Mouse (Mus musculus): Measurements from ENCODE around the gene Rrp12.

The Rrp12 gene

DNA sequence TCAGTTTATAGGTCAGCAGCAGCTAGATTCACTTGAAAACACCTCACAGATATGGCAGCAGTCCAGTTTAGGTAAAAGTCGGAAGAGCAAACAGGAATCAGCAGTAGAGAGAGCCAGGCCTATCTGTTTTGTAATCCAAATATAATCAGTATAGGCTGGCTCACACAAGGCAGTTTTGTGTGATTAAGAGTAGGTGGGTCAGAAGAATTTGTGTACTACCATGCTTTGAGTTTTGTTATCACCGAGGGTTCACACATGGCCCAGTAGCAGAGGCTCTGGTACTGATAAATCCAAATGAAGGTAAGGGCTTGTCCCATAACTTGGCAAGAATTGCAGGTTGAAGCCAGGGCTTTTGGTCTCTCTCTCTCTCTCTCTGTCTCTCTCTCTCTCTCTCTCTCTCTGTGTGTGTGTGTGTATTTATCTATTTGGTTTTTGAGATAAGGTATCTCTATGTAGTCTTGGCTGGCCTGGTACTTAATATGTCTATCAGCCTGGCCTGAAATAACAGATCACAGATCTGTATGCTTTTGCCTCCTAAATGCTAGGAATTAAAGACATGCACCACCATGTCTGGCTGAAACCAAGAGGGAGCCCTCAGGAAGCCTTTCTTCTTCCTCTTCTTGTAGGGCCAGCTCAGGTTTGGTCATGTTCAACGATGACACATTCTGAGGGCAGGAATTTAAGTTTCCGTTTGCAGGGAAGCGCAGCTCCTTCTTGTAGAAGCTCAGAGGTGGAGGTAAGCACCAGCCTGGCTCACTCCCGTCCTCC, 10.5 kb upstream of the Rrp12 start:
- no peak for DNase-seq (ENCODE audit: low read depth, low spot score)

DNA sequence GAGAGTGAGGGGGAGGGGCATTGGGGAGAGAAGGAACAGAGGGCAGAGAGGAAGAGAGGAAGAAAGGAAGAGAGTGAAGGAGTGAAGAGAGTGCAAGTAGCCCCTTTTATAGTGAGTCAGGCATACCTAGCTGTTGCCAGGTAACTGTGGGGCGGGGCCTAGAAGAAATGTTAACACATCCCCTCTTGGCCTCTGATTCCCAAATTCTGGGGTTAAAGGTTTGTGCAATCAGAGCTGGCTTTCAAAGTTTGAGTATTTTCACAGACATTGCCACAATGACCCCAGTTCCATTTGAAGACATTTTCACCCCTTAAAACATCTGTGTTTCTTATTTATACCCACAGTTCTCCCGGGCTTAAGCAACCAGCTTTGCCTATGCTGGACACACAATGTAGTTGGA, 9.3 kb upstream of the Rrp12 start:
- DNase-seq (ENCODE audit: low read depth, low spot score): no peak

DNA sequence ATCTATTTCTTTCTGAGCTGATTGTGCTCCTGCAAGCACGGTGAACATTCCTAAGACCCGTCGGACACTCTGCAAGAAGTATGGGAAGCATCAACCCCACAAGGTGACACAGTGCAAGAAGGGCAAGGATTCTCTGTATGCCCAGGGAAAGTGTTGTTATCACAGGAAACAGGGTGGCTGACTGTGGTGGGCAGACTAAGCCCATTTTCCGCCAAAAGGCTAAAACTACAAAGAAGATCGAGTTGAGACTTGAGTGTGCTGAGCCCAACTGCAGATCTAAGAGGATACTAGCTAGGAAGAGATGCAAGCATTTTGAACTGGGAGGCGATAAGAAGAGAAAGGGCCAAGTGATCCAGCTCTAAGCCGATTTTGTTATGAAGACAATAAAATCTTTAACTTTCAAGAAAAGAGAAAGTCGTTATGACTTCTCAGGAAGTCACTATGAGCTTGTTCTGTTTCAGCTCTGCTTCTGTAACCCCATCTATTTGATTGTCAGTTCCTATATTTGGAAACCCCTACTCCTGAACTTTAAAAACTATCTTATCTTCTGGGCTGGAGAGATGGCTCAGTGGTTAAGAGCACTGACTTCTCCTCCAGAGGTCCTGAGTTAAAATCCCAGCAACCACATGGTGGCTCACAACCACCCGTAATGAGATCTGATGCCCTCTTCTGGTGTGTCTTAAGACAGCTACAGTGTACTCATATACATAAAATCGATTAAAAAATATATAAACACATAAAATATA, 7.0 kb upstream of the Rrp12 start:
- no peak for DNase-seq (ENCODE audit: low read depth, low spot score)

DNA sequence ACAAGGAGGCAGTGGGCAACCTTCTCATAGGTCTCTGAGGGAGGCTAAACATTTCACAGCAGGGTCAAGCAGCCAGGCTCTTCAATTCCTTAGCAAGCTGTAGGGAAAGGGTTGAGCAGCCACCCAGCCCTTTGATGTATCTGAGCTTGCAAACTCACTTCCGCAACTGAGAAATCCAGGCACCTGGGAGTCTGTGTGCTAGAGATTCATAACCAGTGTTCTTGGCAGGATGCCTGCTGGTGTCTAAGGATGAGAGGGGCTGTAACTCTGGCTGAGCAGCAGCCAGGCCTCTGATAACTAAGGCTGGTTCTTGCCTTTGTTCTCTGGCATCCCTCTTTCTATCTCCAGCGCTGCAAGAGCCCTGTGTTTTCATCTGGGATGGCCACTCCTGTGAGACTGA, 5.7 kb upstream of the Rrp12 start:
- no peak for DNase-seq (ENCODE audit: low read depth, low spot score)

DNA sequence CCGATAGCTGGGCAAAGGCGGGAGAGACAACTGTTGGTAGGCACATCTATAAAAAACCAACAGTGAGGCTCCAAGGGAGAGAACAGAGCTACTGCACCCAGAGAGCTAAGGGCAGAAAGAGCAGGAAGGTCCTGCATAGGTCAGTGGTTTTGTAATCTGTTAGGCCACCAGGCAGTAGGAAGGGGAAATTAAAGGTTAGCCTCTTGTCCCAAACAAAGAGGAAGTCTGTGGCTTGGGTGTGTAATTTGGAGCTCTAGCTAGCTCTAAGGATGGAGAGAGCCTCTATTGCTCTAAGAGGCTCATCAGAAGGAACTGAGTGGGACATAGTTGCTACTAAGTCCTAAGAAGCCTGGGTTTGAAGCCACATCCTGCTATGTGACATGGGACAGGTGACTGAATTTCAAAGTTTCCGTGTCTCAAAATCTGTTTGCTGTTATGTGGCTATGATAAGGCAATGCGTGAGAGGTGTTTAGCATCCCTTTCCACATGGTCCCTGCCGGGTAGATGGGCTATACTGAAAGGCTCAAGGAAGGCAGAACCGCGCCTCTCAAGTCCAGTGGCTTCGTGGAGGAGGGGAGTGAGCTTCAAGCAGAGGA, 4.6 kb upstream of the Rrp12 start:
- no peak for DNase-seq (ENCODE audit: low read depth, low spot score)

DNA sequence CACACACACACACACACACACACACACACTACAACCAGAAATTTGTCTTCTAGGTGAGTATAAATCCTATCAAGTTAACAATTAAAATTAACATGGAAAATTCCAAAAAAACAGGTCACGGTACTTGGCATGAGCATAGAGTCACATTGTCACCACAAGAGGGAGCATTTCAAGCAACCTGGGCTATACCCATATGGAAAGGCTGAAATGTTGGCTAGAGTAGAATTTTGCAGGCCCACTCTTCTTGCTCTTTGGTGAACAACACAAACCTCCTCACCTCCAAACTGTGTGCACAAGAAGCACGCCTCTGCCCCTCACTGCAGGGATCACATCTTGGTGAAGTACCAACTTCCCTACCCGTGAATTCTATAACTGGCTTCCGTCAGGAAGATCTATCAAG, 2.9 kb upstream of the Rrp12 start:
- peak; percentile 84 for DNase-seq (ENCODE audit: low read depth, low spot score)

DNA sequence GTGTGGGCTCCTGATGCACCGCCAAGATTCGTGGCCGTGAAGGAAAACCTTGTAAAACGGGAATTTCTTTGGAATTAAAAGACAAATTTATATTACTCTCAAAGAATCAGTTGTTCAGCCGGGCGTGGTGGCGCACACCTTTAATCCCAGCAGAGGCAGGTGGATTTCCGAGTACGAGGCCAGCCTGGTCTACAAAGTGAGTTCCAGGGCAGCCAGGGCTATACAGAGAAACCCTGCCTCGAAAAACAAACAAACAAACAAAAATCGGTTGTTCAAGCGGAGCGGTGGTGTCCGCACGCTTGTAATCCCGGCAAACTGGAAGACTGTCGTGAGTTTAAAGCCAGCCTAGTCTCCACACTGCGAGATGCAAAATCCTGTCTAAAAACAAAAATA, 342 bp upstream of the Rrp12 start:
- no peak for DNase-seq (ENCODE audit: low read depth, low spot score)

DNA sequence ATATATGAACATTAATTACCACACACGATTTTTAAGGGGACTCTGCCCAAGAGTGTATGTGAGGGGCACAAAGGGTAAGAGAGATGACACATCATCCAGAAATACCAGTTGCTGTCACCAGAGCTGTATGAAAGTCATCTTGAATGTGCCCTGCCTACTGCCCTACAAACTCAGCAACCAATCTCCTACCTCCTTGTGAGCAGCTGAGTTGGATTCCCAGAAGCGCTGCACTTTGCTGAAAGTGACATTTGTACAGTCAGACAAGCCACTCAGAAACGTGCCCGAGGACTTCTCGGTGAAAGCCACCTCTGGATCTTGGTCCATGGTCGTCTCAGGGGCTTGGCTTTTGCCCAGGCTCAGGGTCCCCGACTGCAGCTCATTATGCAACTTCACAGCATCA, 1.0 kb downstream of the Rrp12 start:
- peak; percentile 33 for DNase-seq (ENCODE audit: low read depth, low spot score)

DNA sequence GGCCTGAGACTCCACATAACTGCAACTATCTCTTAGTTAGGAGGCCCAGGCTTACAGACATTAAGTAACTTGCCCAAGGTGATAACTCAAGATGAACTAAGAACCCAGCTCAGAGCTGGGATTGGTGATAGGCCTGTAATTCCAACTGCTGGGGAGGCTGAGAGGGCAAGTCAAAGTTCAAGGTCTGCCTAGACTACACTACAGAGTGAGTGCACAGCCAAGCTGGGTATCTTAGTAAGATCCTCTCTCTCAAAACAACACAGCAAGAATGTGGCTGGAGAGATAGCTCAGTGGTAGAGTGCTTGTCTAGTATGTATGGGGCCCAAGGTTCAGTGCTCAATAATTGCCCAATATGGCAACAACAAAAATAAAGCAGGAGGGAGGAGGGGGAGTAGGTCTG, 7.8 kb downstream of the Rrp12 start:
- DNase-seq (ENCODE audit: low read depth, low spot score): no peak

DNA sequence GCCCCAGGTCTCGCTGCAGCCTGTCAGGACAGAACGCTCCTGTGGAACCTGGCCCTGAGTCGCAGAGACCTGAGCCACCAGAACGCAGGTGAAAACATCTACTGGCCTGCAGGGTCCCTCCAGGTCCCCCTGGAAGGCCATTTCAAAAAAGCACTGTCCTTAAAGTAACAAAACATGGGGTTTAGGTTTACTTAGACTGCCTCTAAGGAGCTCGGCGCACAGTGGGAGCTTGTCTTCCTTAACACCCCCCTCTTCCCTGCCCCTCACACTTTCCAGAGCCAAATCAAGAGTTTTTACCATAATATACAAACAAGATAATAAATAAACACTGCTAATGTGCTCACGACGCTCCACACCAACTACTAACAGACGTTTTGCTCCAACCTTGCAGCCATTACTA, 12.1 kb downstream of the Rrp12 start:
- no peak for DNase-seq (ENCODE audit: low read depth, low spot score)

DNA sequence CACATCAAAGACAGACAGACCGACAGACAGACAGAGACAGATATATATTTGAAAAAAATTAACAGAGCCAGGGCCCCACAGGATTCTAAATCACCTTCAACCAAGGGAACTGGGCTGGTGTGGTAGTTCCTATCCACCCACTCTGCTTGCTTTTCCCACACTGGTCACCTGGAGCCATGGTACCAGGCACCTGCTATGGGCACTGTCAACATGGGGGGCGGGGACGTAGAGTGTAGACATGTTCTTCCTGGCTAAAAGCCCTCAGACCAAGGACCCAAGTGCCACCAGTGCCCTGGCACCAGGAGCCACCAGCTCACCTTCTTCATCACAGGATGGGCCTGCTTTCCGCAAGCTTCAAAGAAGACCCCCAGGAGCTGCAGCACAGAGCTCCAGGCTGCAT, 14.1 kb downstream of the Rrp12 start:
- no peak for DNase-seq (ENCODE audit: low read depth, low spot score)

DNA sequence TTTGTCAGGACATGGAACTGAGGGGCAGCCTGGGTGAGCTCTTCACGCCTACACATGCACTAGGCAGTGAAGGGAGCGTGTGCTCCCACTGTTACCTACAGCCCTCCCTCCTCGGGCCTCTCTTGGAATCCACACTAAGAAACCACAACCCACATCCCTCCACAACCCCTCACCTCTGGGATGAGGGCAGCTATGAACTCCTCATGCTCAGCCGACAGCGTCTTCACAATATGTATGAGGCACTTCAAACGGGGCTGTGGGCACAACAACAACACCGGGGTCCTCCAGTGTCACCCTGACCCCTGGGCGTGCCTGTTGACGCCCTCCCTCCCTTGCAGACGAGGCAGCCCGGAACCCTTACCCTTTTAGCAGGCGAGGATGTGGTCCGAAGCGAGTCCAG, 21.6 kb downstream of the Rrp12 start:
- DNase-seq (ENCODE audit: low read depth, low spot score): no peak

DNA sequence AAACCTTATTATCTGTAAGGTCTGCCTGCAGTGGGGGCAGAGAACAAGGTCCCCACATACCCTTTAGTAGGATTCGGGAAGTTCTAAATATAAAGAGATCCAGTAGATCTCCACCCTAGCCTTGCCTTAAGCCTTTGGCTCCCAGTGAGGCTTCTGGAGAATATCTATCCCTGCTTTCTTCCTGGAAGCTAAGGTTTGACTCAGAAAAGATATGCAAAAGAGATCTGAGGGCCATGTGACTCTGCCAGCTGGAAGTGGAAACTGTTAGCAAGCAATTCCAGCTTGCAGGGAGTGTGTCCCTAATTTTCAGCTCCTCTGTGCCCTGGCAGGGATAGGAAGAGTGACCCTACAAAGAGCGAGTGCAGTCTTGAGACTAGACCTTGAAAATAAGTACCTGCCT, 23.7 kb downstream of the Rrp12 start:
- no peak for DNase-seq (ENCODE audit: low read depth, low spot score)

DNA sequence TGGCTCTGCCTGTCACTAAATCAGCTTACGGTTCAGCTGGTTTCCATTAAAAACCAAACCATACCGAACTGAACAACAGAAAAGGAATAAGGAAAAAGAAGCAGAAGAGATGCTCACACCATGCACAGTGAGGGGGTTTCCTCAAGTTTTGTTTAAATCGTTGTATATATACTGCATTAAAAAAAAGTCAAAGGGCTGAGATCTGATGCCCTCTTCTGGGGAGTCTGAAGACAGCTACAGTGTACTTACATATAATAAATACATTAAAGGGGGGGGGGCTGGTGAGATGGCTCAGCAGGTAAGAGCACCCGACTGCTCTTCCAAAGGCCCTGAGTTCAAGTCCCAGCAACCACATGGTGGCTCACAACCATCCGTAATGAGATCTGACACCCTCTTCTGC, 26.0 kb downstream of the Rrp12 start:
- DNase-seq (ENCODE audit: low read depth, low spot score): peak; percentile 43

DNA sequence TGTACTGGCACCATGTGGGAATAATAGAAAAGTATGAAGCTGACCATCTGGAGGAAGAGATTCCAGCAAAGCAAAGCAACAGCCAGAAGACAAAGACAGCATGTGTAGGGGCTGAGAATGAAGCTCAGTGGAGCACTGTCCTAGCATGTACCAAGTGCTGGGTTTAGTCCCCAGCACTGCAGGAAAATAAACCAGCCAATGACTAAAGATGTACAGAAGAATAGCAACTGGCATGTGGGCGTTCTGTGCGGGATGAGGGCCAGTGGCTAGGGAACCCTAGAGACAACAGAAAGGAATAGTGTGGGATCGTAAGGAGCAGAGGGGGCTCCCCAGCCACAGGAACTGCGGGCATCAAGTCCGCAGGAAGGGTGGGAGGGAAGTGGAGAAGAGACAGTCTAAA, 26.7 kb downstream of the Rrp12 start:
- no peak for DNase-seq (ENCODE audit: low read depth, low spot score)

DNA sequence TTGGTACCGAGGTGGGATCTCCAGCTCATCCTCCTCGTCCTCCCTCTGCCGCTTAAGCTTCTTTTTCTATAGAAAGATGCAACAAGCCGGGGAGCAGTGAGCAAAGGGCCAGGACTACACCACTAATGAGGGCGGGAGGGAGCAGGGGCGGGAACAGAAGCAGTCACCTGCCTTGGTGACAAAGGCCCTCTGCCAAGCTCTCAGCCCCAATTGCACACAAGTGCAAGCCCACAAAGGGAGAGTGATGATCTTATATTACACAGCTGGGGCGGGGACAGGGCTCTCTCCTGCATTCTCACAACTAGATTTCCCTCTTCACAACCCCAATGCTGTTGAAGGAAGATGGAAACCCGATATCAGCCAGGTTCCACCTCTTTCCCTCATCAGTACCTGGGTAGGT, 29.3 kb downstream of the Rrp12 start:
- no peak for DNase-seq (ENCODE audit: low read depth, low spot score)

DNA sequence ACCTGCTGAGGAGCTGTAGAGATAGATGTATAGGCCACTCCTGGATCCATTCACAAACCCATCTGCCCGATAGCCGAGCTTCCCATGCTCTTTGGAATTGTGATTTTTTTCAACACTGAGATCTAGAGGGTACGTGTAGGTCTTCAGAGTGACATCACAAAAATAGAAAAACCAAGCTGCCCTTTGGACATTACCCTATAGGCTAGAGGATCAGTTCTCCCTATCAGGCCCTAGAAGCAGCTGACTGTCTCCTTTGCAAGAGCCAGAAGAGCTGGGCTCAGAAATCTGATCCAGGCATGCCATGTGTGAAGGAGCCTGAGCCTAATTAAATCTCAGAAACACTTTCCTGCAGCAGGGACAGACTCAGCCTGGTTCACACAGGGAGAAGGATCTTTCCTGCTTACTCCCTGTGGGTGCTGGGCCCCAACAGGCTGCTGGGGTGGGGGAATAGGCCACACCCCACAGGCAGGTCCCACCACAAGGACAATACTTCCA, 38.1 kb downstream of the Rrp12 start:
- DNase-seq (ENCODE audit: low read depth, low spot score): peak; percentile 19

DNA sequence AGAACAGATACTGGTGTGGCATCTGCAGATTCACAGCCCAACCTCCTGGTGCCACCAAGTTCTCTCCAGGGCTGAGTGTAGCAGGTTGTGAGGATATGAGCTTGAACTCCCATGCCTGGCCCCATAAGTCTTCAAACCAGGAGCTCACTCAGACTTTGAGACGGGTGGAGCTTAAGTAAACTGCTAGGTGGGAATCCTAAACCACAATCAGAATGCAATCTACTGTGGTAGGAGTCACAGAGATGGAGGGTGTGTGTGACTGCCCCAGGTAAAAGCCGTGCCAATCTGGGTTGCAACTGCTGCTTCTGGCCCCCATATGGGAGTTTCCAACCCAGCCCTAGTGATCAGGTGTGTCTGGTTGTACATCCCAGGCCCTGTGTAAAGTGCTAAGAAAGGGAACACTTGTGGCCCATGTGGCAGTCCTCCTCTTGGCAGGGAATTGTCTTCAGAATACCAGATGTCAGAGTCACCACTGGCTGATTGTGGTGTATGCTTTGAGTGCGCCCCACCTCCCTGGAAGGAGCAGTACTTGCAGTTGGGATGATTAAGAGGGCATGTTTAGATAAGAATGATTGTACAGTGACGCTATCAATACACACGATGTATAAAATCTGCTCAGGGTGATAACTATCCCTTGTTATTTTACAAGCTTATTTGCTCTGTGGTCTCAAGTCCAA, 38.7 kb downstream of the Rrp12 start:
- peak; percentile 86 for DNase-seq (ENCODE audit: low read depth, low spot score)

DNA sequence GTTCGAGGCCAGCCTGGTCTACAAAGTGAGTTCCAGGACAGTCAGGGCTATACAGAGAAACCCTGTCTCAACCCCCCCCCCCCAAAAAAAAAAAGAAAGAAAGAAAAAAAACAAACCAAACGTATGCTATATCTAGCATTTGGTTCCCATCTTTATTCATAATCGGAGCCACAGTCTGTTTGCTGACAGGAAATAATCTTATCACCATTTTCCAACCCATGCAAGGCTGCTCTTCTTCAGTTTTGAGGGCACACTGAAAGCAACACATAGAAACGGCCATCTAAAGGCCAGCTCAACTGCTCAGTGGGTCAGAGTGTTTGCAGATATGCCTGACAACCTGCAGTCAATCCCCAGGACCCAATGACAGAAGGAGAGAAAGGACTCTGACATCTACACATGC, 43.5 kb downstream of the Rrp12 start:
- no peak for DNase-seq (ENCODE audit: low read depth, low spot score)

DNA sequence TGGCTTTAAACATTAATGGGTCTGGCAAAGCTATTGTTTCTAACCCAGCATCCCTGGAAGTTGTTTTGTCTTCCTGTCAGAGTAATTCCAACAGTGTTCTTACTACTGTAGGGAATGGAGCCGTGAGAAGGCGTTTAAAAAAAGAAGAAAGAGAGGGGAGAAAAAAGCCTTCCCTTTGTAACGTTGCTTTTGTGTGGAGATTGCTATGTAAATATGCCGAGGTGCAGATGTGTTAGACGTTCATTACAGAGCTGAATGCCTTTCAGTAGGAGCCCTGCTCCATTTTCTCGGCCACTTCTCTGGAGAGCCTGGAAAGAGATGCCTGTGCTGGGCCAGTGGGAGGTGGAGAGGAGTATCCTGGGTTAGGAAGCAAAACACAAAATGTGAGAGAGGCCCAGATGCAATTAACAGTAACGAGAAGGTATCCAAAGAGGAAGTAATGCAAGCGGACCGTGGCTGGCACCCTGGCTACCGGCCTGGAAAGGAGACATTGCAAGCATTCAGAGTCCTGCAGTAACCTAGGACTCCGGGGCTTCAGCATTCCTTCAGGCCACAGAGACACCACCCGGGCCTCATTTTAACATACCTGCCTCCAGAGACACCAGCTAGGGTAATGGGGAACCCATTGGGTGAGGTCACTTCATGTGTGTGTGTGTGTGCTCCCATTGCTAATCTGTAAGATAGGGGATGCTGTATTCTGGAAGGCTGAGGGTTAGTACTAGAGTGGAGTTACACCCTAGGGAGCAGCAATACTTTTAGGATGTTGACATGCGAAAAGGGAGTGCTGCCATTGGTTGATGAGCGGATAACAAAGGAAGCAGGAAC, 45.0 kb downstream of the Rrp12 start:
- no peak for DNase-seq (ENCODE audit: low read depth, low spot score)

DNA sequence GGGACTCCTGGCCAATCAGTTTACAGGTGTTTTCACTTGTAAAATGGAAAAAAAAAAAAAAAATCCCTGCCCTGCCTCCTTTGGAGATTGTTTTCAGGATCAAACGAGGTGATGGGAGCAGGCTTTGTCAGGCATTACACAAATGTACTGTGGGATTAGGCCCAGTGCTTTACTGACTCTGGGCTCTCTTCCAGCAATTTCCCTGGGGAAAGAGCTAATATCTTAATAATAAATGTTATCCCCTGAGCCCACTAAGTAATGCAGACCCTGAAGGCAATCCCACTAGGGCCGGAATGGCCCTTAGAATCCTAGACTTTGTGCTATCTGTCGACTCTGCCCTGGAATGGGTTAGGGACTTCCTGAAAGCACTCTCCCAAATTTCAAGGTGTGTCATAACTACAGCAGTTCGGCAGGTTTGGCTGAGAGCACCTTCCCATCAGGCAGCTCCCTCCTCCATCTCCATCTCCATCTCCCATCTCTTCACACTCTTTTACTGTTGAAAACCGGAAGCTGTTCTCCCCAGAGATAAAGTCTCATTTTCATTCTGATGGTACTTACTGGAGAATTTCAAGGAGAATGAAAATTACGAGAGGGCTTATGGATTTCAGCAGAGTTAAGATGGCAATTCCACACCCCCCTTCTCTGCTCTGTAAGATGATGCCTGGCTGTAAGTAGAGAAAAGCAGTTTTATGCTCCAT, 45.8 kb downstream of the Rrp12 start:
- DNase-seq (ENCODE audit: low read depth, low spot score): no peak

All from 3T3-L1 (cell line).